Mouse (Mus musculus): ENCODE results near the gene Dcun1d4. TPM values are rescaled to one million over a fixed set of nuclear protein-coding genes. Genes with fewer than 3 reads are reported as not detected.
"Not testable (repeated sequence)": the region's sequence is repeated elsewhere in the genome, so short reads cannot be mapped to it uniquely, and the experiment has no call there.

Dcun1d4 gene
- total RNA-seq, 4 experiments from 2014 or later: 35.7 to 57.0 (median 46.4) TPM

- DNase-seq: no peak
These were observed 68.0 kb downstream of the Dcun1d4 start for GRCm38 (mm10) chr5:73548838-73549237.

- no peak for DNase-seq
These were observed 71.0 kb downstream of the Dcun1d4 start for GRCm38 (mm10) chr5:73551836-73552235.

GRCm38 (mm10) chr5:73553903-73554302 is 73.1 kb downstream of the Dcun1d4 start:
- DNase-seq: peak; percentile 28

- no peak for DNase-seq
These were observed 74.5 kb downstream of the Dcun1d4 start for GRCm38 (mm10) chr5:73555096-73555852.

- no peak for DNase-seq
These were observed 76.1 kb downstream of the Dcun1d4 start for GRCm38 (mm10) chr5:73556733-73557425.

GRCm38 (mm10) chr5:73558756-73559155 is 78.0 kb downstream of the Dcun1d4 start:
- DNase-seq: no peak

GRCm38 (mm10) chr5:73564038-73564437 is 83.2 kb downstream of the Dcun1d4 start:
- no peak for DNase-seq

- DNase-seq: no peak
These were observed 85.3 kb downstream of the Dcun1d4 start for GRCm38 (mm10) chr5:73566119-73566518.

GRCm38 (mm10) chr5:73566892-73567291 is 86.1 kb downstream of the Dcun1d4 start:
- no peak for DNase-seq

- no peak for DNase-seq
These were observed 88.4 kb downstream of the Dcun1d4 start for GRCm38 (mm10) chr5:73569181-73569580.

- DNase-seq: no peak
These were observed 90.8 kb downstream of the Dcun1d4 start for GRCm38 (mm10) chr5:73571395-73572156.

GRCm38 (mm10) chr5:73572846-73573245 is 92.0 kb downstream of the Dcun1d4 start:
- DNase-seq: no peak

GRCm38 (mm10) chr5:73573789-73574188 is 93.0 kb downstream of the Dcun1d4 start:
- peak; percentile 20 for DNase-seq

- DNase-seq: peak; percentile 73
These were observed 93.8 kb downstream of the Dcun1d4 start for GRCm38 (mm10) chr5:73574616-73575015.

GRCm38 (mm10) chr5:73576708-73577107 is 95.9 kb downstream of the Dcun1d4 start:
- no peak for DNase-seq

GRCm38 (mm10) chr5:73578131-73578530 is 97.3 kb downstream of the Dcun1d4 start:
- no peak for DNase-seq

GRCm38 (mm10) chr5:73584011-73584410 is 103.2 kb downstream of the Dcun1d4 start:
- not testable (repeated sequence) for DNase-seq

- peak; percentile 63 for DNase-seq
These were observed 104.7 kb downstream of the Dcun1d4 start for GRCm38 (mm10) chr5:73585212-73586115.

GRCm38 (mm10) chr5:73586597-73586996 is 105.8 kb downstream of the Dcun1d4 start:
- no peak for DNase-seq

- no peak for DNase-seq
These were observed 106.3 kb downstream of the Dcun1d4 start for GRCm38 (mm10) chr5:73587119-73587518.

GRCm38 (mm10) chr5:73598943-73599695 is 118.3 kb downstream of the Dcun1d4 start:
- no peak for DNase-seq

All from adrenal gland, adult 8-10 months (tissue).